Mouse (Mus musculus): Measurements from ENCODE around the gene Mfsd12. TPM values are rescaled to one million over a fixed set of nuclear protein-coding genes. Genes with fewer than 3 reads are reported as not detected.

Mfsd12 gene
- total RNA-seq, 4 experiments from 2014 or later = 36.8 to 42.2 (median 37.9) TPM

- no peak for DNase-seq (ENCODE audit: low spot score in 2 of 2)
These were observed 28.9 kb upstream of the Mfsd12 start, which contains the start of gene Tbxa2r for GRCm38 (mm10) chr10:81328386-81328785. TSS of gene Tbxa2r (plus strand) at chr10:81328731.

- no peak for DNase-seq (ENCODE audit: low spot score in 2 of 2)
These were observed 27.9 kb upstream of the Mfsd12 start for GRCm38 (mm10) chr10:81329194-81329975.

GRCm38 (mm10) chr10:81330007-81330406 is 27.3 kb upstream of the Mfsd12 start:
- no peak for DNase-seq (ENCODE audit: low spot score in 2 of 2)

GRCm38 (mm10) chr10:81332277-81332676 is 25.0 kb upstream of the Mfsd12 start:
- DNase-seq (ENCODE audit: low spot score in 2 of 2) = no peak

- no peak for DNase-seq (ENCODE audit: low spot score in 2 of 2)
These were observed 23.0 kb upstream of the Mfsd12 start for GRCm38 (mm10) chr10:81334324-81334723.

GRCm38 (mm10) chr10:81335393-81336340 is 21.6 kb upstream of the Mfsd12 start:
- DNase-seq (ENCODE audit: low spot score in 2 of 2) = no peak

GRCm38 (mm10) chr10:81336558-81336957 is 20.7 kb upstream of the Mfsd12 start:
- no peak for DNase-seq (ENCODE audit: low spot score in 2 of 2)

GRCm38 (mm10) chr10:81340551-81341332 is 16.5 kb upstream of the Mfsd12 start:
- no peak for DNase-seq (ENCODE audit: low spot score in 2 of 2)

GRCm38 (mm10) chr10:81341333-81341949 is 15.8 kb upstream of the Mfsd12 start:
- DNase-seq (ENCODE audit: low spot score in 2 of 2) = no peak

- no peak for DNase-seq (ENCODE audit: low spot score in 2 of 2)
These were observed 14.4 kb upstream of the Mfsd12 start, which contains the start of gene Gipc3 for GRCm38 (mm10) chr10:81342686-81343505. TSS of gene Gipc3 (minus strand) at chr10:81343266.

GRCm38 (mm10) chr10:81344421-81345161 is 12.7 kb upstream of the Mfsd12 start:
- DNase-seq (ENCODE audit: low spot score in 2 of 2) = no peak

- DNase-seq (ENCODE audit: low spot score in 2 of 2) = no peak
These were observed 12.1 kb upstream of the Mfsd12 start for GRCm38 (mm10) chr10:81345162-81345534.

- no peak for DNase-seq (ENCODE audit: low spot score in 2 of 2)
These were observed 10.7 kb upstream of the Mfsd12 start for GRCm38 (mm10) chr10:81346453-81347067.

- no peak for DNase-seq (ENCODE audit: low spot score in 2 of 2)
These were observed 8.1 kb upstream of the Mfsd12 start for GRCm38 (mm10) chr10:81349146-81349545.

GRCm38 (mm10) chr10:81349961-81350350 is 7.3 kb upstream of the Mfsd12 start:
- no peak for DNase-seq (ENCODE audit: low spot score in 2 of 2)

GRCm38 (mm10) chr10:81350351-81351063 is 6.8 kb upstream of the Mfsd12 start, which contains the start of gene Hmg20b:
TSS of gene Hmg20b (minus strand) at chr10:81350480.
- peak; percentile 98 to 99 for DNase-seq (ENCODE audit: low spot score in 2 of 2)

- no peak for DNase-seq (ENCODE audit: low spot score in 2 of 2)
These were observed 5.5 kb upstream of the Mfsd12 start for GRCm38 (mm10) chr10:81351678-81352291.
